Mouse (Mus musculus) myocyte (in vitro differentiated cells): Measurements from ENCODE around the gene Btnl2.

Source experiments
- MYOG ChIP-seq, 3 experiments: IDR thresholded peaks; one replicate each; pipeline ENCODE4 v1.6.1; 2011; ENCODE audit warnings: control low read depth in 2 of 3, low read depth in 2 of 3, mild to moderate bottlenecking in 2 of 3; ENCODE audit not compliant: insufficient read length in 2 of 3, control insufficient read depth in 1 of 3, insufficient read depth in 1 of 3
- POLR2A ChIP-seq: IDR thresholded peaks from one replicate; pipeline ENCODE4 v1.6.1; 2011; ENCODE audit warnings: low read depth, mild to moderate bottlenecking, control low read depth, moderate library complexity; ENCODE audit not compliant: insufficient read length

DNA sequence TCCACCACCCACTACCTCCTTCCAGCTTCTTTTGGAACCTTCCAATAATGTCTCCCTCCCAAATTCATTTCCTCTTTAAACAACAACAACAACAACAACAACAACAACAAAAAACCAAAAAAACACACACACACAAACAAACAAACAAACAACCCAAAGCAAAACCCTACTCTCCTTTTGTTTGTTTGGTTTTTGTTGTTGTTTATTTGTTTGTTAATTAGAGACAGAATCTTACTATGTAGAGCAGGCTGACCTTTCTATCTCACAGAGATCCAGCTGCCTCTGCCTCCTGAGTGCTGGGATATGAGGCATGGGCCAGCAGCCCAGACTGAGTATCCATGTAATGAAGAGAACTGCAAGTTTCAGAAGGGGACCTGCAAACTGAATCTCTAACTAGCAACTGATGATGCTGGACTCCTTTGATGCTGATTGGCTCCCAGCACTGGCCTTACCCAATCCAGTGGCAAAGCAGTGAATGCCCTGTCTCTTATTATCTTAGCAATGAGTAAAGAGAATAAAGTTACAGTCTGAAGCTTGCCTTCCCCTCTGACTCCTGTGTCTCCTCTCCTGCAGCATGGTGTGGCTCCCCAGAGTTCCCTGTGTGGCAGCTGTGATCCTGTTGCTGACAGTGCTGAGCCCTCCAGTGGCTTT is 49.1 kb upstream of the Btnl2 start, which contains the start of gene H2-Eb1:
- TF ChIP-seq MYOG (IDR thresholded peaks at IDR 0.05; ENCODE audit: control insufficient read depth in 1 of 3, insufficient read depth in 1 of 3, insufficient read length in 2 of 3, low read depth in 2 of 3), result no peak
- no peak for TF ChIP-seq POLR2A
